Mouse (Mus musculus): ENCODE measurements around the gene Nmt1. TPM values are rescaled to one million over a fixed set of nuclear protein-coding genes. Genes with fewer than 3 reads are reported as not detected.

Gene Nmt1
- total and polyA plus RNA-seq, 2 experiments from 2014 or later, result 46.6 to 47.6 TPM

- WGBS, result 75% methylated on average over 7 of the region's 7 CpGs
- peaks cover 58% of the 10 kb centered on the region for H3K36me3 ChIP-seq (replicated peaks; ENCODE audit: control insufficient read depth, insufficient read depth, low read length)
- H3K4me2 ChIP-seq (ENCODE audit: low read depth, low read length), result no peak overlapping the region
- peaks cover 6% of the 10 kb centered on the region for H3K4me1 ChIP-seq (ENCODE audit: control insufficient read depth, insufficient read depth)
- H3K9me3 ChIP-seq (replicated peaks; ENCODE audit: control insufficient read depth, low read length), result no peaks in the 10 kb centered on the region
- H3K27ac ChIP-seq (ENCODE audit: low read depth), result no peak overlapping the region
- DNase-seq (ENCODE audit: low spot score) (peak; percentile 60), ATAC-seq (ENCODE audit: insufficient read depth, low read depth) (peak; percentile 42)
- 0 out of 2 replicates have a peak, but pooled peaks cover 3% of the 10 kb centered on the region for H3K27me3 ChIP-seq (ENCODE audit: control insufficient read depth, insufficient read depth, low read length)
- TF ChIP-seq EP300 (IDR thresholded peaks at IDR 0.05; ENCODE audit: low read depth) (no peak), CTCF (IDR thresholded peaks at IDR 0.05; ENCODE audit: low read depth) (no peak)
- H3K4me3 ChIP-seq (ENCODE audit: low read depth, low read length), result no peak overlapping the region
- no peak overlapping the region for H3K9ac ChIP-seq (replicated peaks; ENCODE audit: low read depth, low read length)
Measured at GRCm38 (mm10) chr11:103076010-103076409, 48.0 kb downstream of the Nmt1 start.

- DNase-seq (ENCODE audit: low spot score), result no peak
- H3K36me3 ChIP-seq (replicated peaks; ENCODE audit: control insufficient read depth, insufficient read depth, low read length), result peaks cover 53% of the 10 kb centered on the region
- no peak overlapping the region for H3K4me3 ChIP-seq (ENCODE audit: low read depth, low read length)
- 87% methylated on average over 8 of the region's 8 CpGs for WGBS
- 0 out of 2 replicates have a peak, but pooled peaks cover 3% of the 10 kb centered on the region for H3K27me3 ChIP-seq (ENCODE audit: control insufficient read depth, insufficient read depth, low read length)
- ATAC-seq (ENCODE audit: insufficient read depth, low read depth), result no peak
- peaks cover 10% of the 10 kb centered on the region for H3K4me1 ChIP-seq (ENCODE audit: control insufficient read depth, insufficient read depth)
- no peak for TF ChIP-seq CTCF (IDR thresholded peaks at IDR 0.05; ENCODE audit: low read depth)
- TF ChIP-seq EP300 (IDR thresholded peaks at IDR 0.05; ENCODE audit: low read depth), result no peak
- no peak overlapping the region for H3K9ac ChIP-seq (replicated peaks; ENCODE audit: low read depth, low read length)
- H3K9me3 ChIP-seq (replicated peaks; ENCODE audit: control insufficient read depth, low read length), result no peaks in the 10 kb centered on the region
- no peak overlapping the region for H3K27ac ChIP-seq (ENCODE audit: low read depth)
- no peak overlapping the region for H3K4me2 ChIP-seq (ENCODE audit: low read depth, low read length)
Measured at GRCm38 (mm10) chr11:103076581-103076980, 48.6 kb downstream of the Nmt1 start.

GRCm38 (mm10) chr11:103078131-103078530 lies 50.1 kb downstream of the Nmt1 start:
- ATAC-seq (ENCODE audit: insufficient read depth, low read depth) (no peak), DNase-seq (ENCODE audit: low spot score) (no peak)
- Histone ChIP-seq H3K36me3 (replicated peaks; ENCODE audit: control insufficient read depth, insufficient read depth, low read length) (peaks cover 40% of the 10 kb centered on the region), H3K4me2 (ENCODE audit: low read depth, low read length) (no peak overlapping the region), H3K4me1 (ENCODE audit: control insufficient read depth, insufficient read depth) (peaks cover 10% of the 10 kb centered on the region), H3K4me3 (ENCODE audit: low read depth, low read length) (no peak overlapping the region), H3K9ac (replicated peaks; ENCODE audit: low read depth, low read length) (no peak overlapping the region), H3K9me3 (replicated peaks; ENCODE audit: control insufficient read depth, low read length) (no peaks in the 10 kb centered on the region), H3K27me3 (ENCODE audit: control insufficient read depth, insufficient read depth, low read length) (0 out of 2 replicates have a peak, but pooled peaks cover 3% of the 10 kb centered on the region), H3K27ac (ENCODE audit: low read depth) (no peak overlapping the region)
- TF ChIP-seq EP300 (IDR thresholded peaks at IDR 0.05; ENCODE audit: low read depth), result no peak
- no peak for TF ChIP-seq CTCF (IDR thresholded peaks at IDR 0.05; ENCODE audit: low read depth)
- 75% methylated on average over 11 of the region's 11 CpGs for WGBS

- ATAC-seq (ENCODE audit: insufficient read depth, low read depth), result peak; percentile 55; the same call in 1 of the 2 replicates
- Histone ChIP-seq H3K36me3 (replicated peaks; ENCODE audit: control insufficient read depth, insufficient read depth, low read length) (peaks cover 35% of the 10 kb centered on the region), H3K4me3 (ENCODE audit: low read depth, low read length) (peak overlapping the region; percentile 25), H3K4me1 (ENCODE audit: control insufficient read depth, insufficient read depth) (peaks cover 10% of the 10 kb centered on the region), H3K27me3 (ENCODE audit: control insufficient read depth, insufficient read depth, low read length) (0 out of 2 replicates have a peak, but pooled peaks cover 3% of the 10 kb centered on the region), H3K9me3 (replicated peaks; ENCODE audit: control insufficient read depth, low read length) (no peaks in the 10 kb centered on the region), H3K27ac (ENCODE audit: low read depth) (no peak overlapping the region), H3K9ac (replicated peaks; ENCODE audit: low read depth, low read length) (no peak overlapping the region; the same call in 1 of the 2 replicates), H3K4me2 (ENCODE audit: low read depth, low read length) (peak overlapping the region; percentile 45)
- TF ChIP-seq CTCF (IDR thresholded peaks at IDR 0.05; ENCODE audit: low read depth) (peak; percentile 34), EP300 (IDR thresholded peaks at IDR 0.05; ENCODE audit: low read depth) (no peak)
- DNase-seq (ENCODE audit: low spot score), result no peak
- 16% methylated on average over 42 of the region's 43 CpGs for WGBS
Measured at GRCm38 (mm10) chr11:103080323-103081091, 52.5 kb downstream of the Nmt1 start.

GRCm38 (mm10) chr11:103081631-103082030 lies 53.6 kb downstream of the Nmt1 start:
- Histone ChIP-seq H3K36me3 (replicated peaks; ENCODE audit: control insufficient read depth, insufficient read depth, low read length) (peaks cover 32% of the 10 kb centered on the region), H3K27me3 (ENCODE audit: control insufficient read depth, insufficient read depth, low read length) (0 out of 2 replicates have a peak, but pooled peaks cover 3% of the 10 kb centered on the region), H3K4me2 (ENCODE audit: low read depth, low read length) (no peak overlapping the region), H3K4me1 (ENCODE audit: control insufficient read depth, insufficient read depth) (peaks cover 10% of the 10 kb centered on the region), H3K9ac (replicated peaks; ENCODE audit: low read depth, low read length) (no peak overlapping the region), H3K4me3 (ENCODE audit: low read depth, low read length) (no peak overlapping the region), H3K9me3 (replicated peaks; ENCODE audit: control insufficient read depth, low read length) (no peaks in the 10 kb centered on the region), H3K27ac (ENCODE audit: low read depth) (no peak overlapping the region)
- TF ChIP-seq EP300 (IDR thresholded peaks at IDR 0.05; ENCODE audit: low read depth), result no peak
- TF ChIP-seq CTCF (IDR thresholded peaks at IDR 0.05; ENCODE audit: low read depth), result no peak
- no peak for DNase-seq (ENCODE audit: low spot score)
- ATAC-seq (ENCODE audit: insufficient read depth, low read depth), result no peak
- 74% methylated on average over 6 of the region's 6 CpGs for WGBS
